Mouse (Mus musculus): ENCODE measurements around the gene Chp2.

- TF ChIP-seq POLR2A (IDR thresholded peaks at IDR 0.05; ENCODE audit: control insufficient read depth, low read depth, low read length) (no peak), CTCF (IDR thresholded peaks at IDR 0.05; ENCODE audit: control insufficient read depth, insufficient read depth, insufficient replicate concordance, low read depth, low read length) (no peak)
Observed at GRCm38 (mm10) chr7:122268983-122269486, 49.7 kb downstream of the Chp2 start.
